Mouse (Mus musculus) CH12.LX (cell line): ENCODE data around the gene Uvrag.
A peak's percentile ranks its signal among the peaks of the same experiment; 100 is the strongest.

ENCODE experiments used
- CTCF ChIP-seq, 2 experiments: IDR thresholded peaks in 1 of 2; conservative IDR thresholded peaks in 1 of 2; 2 replicates each; pipeline ENCODE4 v1.5.1; 2011 to 2012; ENCODE audit warnings: low read depth in 2 of 2, low read length in 2 of 2, improper control_type of control experiment in 1 of 2, inconsistent platforms in 1 of 2, mild to moderate bottlenecking in 1 of 2, moderate library complexity in 1 of 2
- EP300 ChIP-seq: IDR thresholded peaks from 2 replicates; pipeline ENCODE4 v1.6.1; 2011; ENCODE audit warnings: low read length, improper control_type of control experiment
- JUND ChIP-seq: conservative IDR thresholded peaks from 2 replicates; pipeline ENCODE4 v1.6.1; 2011; ENCODE audit warnings: low read depth, low read length, improper control_type of control experiment
- USF1 ChIP-seq: IDR thresholded peaks from 2 replicates; pipeline ENCODE4 v1.6.1; 2014; ENCODE audit warnings: low read depth, mild to moderate bottlenecking, inconsistent platforms, low read length, improper control_type of control experiment
- ZKSCAN1 ChIP-seq: IDR thresholded peaks from 2 replicates; pipeline ENCODE4 v1.6.1; 2012; ENCODE audit warnings: low read depth, inconsistent platforms, low read length, improper control_type of control experiment, borderline replicate concordance

- no peak for TF ChIP-seq USF1
- TF ChIP-seq JUND, result no peak
- no peak for TF ChIP-seq CTCF (conservative IDR thresholded peaks at IDR 0.05 in 1 of 2, IDR thresholded peaks at IDR 0.05 in 1 of 2; ENCODE audit: low read depth in 2 of 2, low read length in 2 of 2)
- TF ChIP-seq EP300, result peak; percentile 55
- TF ChIP-seq ZKSCAN1, result no peak
These were observed 54.1 kb downstream of the Uvrag start for GRCm38 (mm10) chr7:99086646-99087443.
